Mouse (Mus musculus): Measurements from ENCODE around the gene Calr4. TPM values are rescaled to one million over a fixed set of nuclear protein-coding genes. Genes with fewer than 3 reads are reported as not detected.

Gene Calr4
- polyA plus RNA-seq, 1 experiment from 2014 or later = 0.45 TPM

DNA sequence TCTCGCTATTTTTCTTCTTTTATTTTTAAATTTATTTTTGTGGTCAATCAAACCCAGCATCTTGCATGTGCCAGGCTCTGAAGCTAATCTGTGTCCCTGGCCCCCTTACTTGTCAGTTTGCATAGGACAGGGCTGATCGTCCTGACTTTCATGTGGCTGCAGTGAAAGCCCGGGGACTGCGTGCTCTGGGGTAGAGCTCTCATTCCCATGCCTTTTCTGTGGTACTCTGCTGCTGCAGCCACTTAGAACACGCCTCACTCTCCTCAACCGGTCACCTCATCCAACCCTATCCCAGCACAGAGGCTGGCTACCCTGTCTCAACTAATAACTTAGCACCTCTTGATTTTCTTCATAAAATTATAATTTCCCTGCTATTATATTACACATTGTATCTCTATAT lies 8.7 kb upstream of the Calr4 start:
- no peak for ATAC-seq (ENCODE audit: low FRiP score, low TSS enrichment)
- Histone ChIP-seq H3K4me2 (replicated peaks; ENCODE audit: low read depth, low read length) (no peak overlapping the region), H3K27me3 (ENCODE audit: control insufficient read depth, insufficient read depth, low read length) (no peaks in the 10 kb centered on the region), H3K9me3 (ENCODE audit: control insufficient read depth, low read length) (no peaks in the 10 kb centered on the region), H3K36me3 (ENCODE audit: control insufficient read depth, insufficient read depth, low read length) (no peaks in the 10 kb centered on the region), H3K27ac (ENCODE audit: low read depth, low read length) (no peak overlapping the region), H3K9ac (ENCODE audit: low read depth, low read length) (no peak overlapping the region), H3K4me1 (ENCODE audit: control insufficient read depth, insufficient read depth, low read length) (no peaks in the 10 kb centered on the region), H3K4me3 (ENCODE audit: low read length) (no peak overlapping the region)
- WGBS = 75% methylated on average over 6 of the region's 6 CpGs

DNA sequence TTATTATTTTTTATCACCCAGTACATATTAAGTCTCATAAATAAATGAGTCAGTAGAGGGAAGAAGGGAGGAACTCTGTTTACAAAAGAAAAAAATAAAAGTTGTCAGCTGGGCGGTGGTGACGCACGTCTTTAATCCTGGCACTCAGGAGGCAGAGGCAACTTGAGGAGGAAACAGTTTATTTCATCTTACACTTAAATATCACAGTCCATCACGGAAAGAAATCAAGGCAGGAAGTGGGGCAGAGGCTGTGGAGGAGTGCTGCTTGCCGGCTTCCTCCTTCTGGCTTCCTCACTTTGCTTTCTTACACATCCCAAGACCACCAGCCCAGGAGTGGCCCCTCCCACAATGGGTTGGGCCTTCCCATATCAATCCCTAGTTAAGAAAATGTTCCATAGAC lies 8.2 kb upstream of the Calr4 start:
- Histone ChIP-seq H3K27ac (ENCODE audit: low read depth, low read length) (no peak overlapping the region), H3K4me1 (ENCODE audit: control insufficient read depth, insufficient read depth, low read length) (no peaks in the 10 kb centered on the region), H3K4me2 (replicated peaks; ENCODE audit: low read depth, low read length) (no peak overlapping the region), H3K9me3 (ENCODE audit: control insufficient read depth, low read length) (no peaks in the 10 kb centered on the region), H3K4me3 (ENCODE audit: low read length) (no peak overlapping the region), H3K9ac (ENCODE audit: low read depth, low read length) (no peak overlapping the region), H3K36me3 (ENCODE audit: control insufficient read depth, insufficient read depth, low read length) (no peaks in the 10 kb centered on the region), H3K27me3 (ENCODE audit: control insufficient read depth, insufficient read depth, low read length) (no peaks in the 10 kb centered on the region)
- 23% methylated on average over 5 of the region's 5 CpGs for WGBS
- peak; percentile 55; the same call in 1 of the 2 replicates for ATAC-seq (ENCODE audit: low FRiP score, low TSS enrichment)

DNA sequence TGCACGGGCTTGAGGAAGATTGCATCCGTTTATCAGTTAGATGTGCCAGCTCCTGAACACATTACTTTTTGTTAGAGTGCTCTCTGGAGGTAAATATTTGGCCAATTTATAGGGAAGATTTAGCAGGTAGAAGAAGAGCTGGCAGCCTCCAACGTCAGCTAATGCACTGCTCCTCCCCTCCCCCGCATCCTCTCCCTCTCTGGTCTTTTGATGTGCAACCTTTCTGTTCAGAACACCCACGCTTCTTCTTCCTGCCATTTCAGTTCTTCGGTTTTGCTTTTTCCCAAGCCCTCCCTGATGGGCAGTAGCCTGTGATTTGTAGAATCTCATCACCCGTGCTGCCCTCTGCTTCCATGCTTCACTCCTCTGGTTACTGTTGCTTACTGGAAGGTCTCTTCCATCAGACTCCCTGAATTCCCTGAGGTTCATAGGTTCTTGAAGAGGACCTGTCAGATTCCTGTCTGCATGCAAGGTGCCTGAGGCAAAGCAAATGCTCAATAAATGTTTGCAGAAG lies 4.5 kb upstream of the Calr4 start:
- H3K36me3 ChIP-seq (ENCODE audit: control insufficient read depth, insufficient read depth, low read length) = no peaks in the 10 kb centered on the region
- no peaks in the 10 kb centered on the region for H3K4me1 ChIP-seq (ENCODE audit: control insufficient read depth, insufficient read depth, low read length)
- ATAC-seq (ENCODE audit: low FRiP score, low TSS enrichment) = peak; percentile 78
- 15% methylated on average over 7 of the region's 7 CpGs for WGBS
- H3K27me3 ChIP-seq (ENCODE audit: control insufficient read depth, insufficient read depth, low read length) = no peaks in the 10 kb centered on the region
- no peak overlapping the region for H3K4me3 ChIP-seq (ENCODE audit: low read length)
- H3K4me2 ChIP-seq (replicated peaks; ENCODE audit: low read depth, low read length) = no peak overlapping the region
- H3K9ac ChIP-seq (ENCODE audit: low read depth, low read length) = no peak overlapping the region
- H3K9me3 ChIP-seq (ENCODE audit: control insufficient read depth, low read length) = no peaks in the 10 kb centered on the region
- no peak overlapping the region for H3K27ac ChIP-seq (ENCODE audit: low read depth, low read length)

DNA sequence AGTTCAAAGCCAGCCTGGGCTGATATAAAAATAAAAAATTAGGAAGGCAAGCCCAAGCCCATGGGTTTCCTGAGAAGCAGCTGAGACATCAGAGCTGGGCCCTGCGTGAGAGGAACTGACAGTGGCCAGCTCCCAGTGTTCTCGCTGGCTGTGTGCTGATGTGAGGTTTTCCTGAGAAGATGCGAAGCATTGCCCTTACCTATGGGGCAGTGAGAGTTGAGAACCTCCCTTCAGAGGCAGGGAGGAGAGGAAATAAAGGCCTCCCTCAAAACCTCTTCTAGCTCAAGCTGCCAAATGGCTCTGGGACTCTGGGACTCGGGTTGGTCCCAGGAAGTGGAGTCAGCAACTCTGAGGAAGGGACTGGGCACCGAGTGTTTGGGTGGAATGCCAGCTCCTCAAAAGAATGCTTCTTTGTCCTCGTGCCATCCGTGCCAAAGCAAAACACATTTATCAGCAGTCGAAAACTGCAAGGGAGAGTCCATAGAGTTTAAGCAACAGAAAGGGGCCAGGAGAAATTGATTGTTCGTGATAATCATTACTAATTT lies 593 bp downstream of the Calr4 start:
- Histone ChIP-seq H3K4me2 (replicated peaks; ENCODE audit: low read depth, low read length) (no peak overlapping the region), H3K9ac (ENCODE audit: low read depth, low read length) (no peak overlapping the region), H3K4me1 (ENCODE audit: control insufficient read depth, insufficient read depth, low read length) (no peaks in the 10 kb centered on the region), H3K27ac (ENCODE audit: low read depth, low read length) (no peak overlapping the region), H3K4me3 (ENCODE audit: low read length) (no peak overlapping the region), H3K36me3 (ENCODE audit: control insufficient read depth, insufficient read depth, low read length) (no peaks in the 10 kb centered on the region), H3K27me3 (ENCODE audit: control insufficient read depth, insufficient read depth, low read length) (no peaks in the 10 kb centered on the region), H3K9me3 (ENCODE audit: control insufficient read depth, low read length) (no peaks in the 10 kb centered on the region)
- 76% methylated on average over 9 of the region's 9 CpGs for WGBS
- ATAC-seq (ENCODE audit: low FRiP score, low TSS enrichment) = no peak

GRCm38 (mm10) chr4:109236186-109236879 lies 2.0 kb downstream of the Calr4 start:
- H3K9me3 ChIP-seq (ENCODE audit: control insufficient read depth, low read length) = no peaks in the 10 kb centered on the region
- 52% methylated on average over 7 of the region's 7 CpGs for WGBS
- H3K27ac ChIP-seq (ENCODE audit: low read depth, low read length) = no peak overlapping the region
- no peak for ATAC-seq (ENCODE audit: low FRiP score, low TSS enrichment)
- H3K4me2 ChIP-seq (replicated peaks; ENCODE audit: low read depth, low read length) = no peak overlapping the region
- no peaks in the 10 kb centered on the region for H3K4me1 ChIP-seq (ENCODE audit: control insufficient read depth, insufficient read depth, low read length)
- H3K36me3 ChIP-seq (ENCODE audit: control insufficient read depth, insufficient read depth, low read length) = no peaks in the 10 kb centered on the region
- no peak overlapping the region for H3K4me3 ChIP-seq (ENCODE audit: low read length)
- H3K9ac ChIP-seq (ENCODE audit: low read depth, low read length) = no peak overlapping the region
- no peaks in the 10 kb centered on the region for H3K27me3 ChIP-seq (ENCODE audit: control insufficient read depth, insufficient read depth, low read length)

GRCm38 (mm10) chr4:109238428-109239268 lies 4.4 kb downstream of the Calr4 start:
- WGBS = 84% methylated on average over 24 of the region's 24 CpGs
- no peaks in the 10 kb centered on the region for H3K9me3 ChIP-seq (ENCODE audit: control insufficient read depth, low read length)
- H3K9ac ChIP-seq (ENCODE audit: low read depth, low read length) = no peak overlapping the region
- ATAC-seq (ENCODE audit: low FRiP score, low TSS enrichment) = no peak
- H3K27ac ChIP-seq (ENCODE audit: low read depth, low read length) = no peak overlapping the region
- no peak overlapping the region for H3K4me3 ChIP-seq (ENCODE audit: low read length)
- H3K4me2 ChIP-seq (replicated peaks; ENCODE audit: low read depth, low read length) = no peak overlapping the region
- H3K36me3 ChIP-seq (ENCODE audit: control insufficient read depth, insufficient read depth, low read length) = no peaks in the 10 kb centered on the region
- no peaks in the 10 kb centered on the region for H3K4me1 ChIP-seq (ENCODE audit: control insufficient read depth, insufficient read depth, low read length)
- no peaks in the 10 kb centered on the region for H3K27me3 ChIP-seq (ENCODE audit: control insufficient read depth, insufficient read depth, low read length)

- no peaks in the 10 kb centered on the region for H3K9me3 ChIP-seq (ENCODE audit: control insufficient read depth, low read length)
- H3K27me3 ChIP-seq (ENCODE audit: control insufficient read depth, insufficient read depth, low read length) = no peaks in the 10 kb centered on the region
- no peaks in the 10 kb centered on the region for H3K4me1 ChIP-seq (ENCODE audit: control insufficient read depth, insufficient read depth, low read length)
- no peak overlapping the region for H3K4me3 ChIP-seq (ENCODE audit: low read length)
- H3K9ac ChIP-seq (ENCODE audit: low read depth, low read length) = no peak overlapping the region
- H3K27ac ChIP-seq (ENCODE audit: low read depth, low read length) = no peak overlapping the region
- H3K4me2 ChIP-seq (replicated peaks; ENCODE audit: low read depth, low read length) = no peak overlapping the region
- no peaks in the 10 kb centered on the region for H3K36me3 ChIP-seq (ENCODE audit: control insufficient read depth, insufficient read depth, low read length)
- ATAC-seq (ENCODE audit: low FRiP score, low TSS enrichment) = no peak
Measured at GRCm38 (mm10) chr4:109241221-109241620, 6.9 kb downstream of the Calr4 start.

DNA sequence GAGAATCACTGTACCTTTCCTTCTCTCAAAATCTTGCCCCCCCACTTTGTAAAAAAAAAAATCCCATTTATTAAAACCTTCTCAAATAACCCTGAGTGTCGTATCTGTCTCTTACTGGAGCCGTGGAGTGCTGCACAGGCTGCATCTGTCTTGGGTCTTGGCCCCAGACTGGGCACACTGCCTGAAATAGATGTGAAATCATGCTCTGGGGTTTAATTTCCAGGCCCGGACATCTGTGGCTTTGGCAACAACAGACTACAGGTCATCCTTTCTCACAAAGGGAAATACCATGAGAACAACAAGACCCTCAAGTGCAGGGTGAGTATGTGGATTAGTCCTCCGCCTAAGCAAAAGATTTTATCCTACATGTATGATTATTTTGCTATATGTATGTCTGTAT lies 7.6 kb downstream of the Calr4 start:
- Histone ChIP-seq H3K36me3 (ENCODE audit: control insufficient read depth, insufficient read depth, low read length) (no peaks in the 10 kb centered on the region), H3K27me3 (ENCODE audit: control insufficient read depth, insufficient read depth, low read length) (no peaks in the 10 kb centered on the region), H3K27ac (ENCODE audit: low read depth, low read length) (no peak overlapping the region), H3K4me2 (replicated peaks; ENCODE audit: low read depth, low read length) (no peak overlapping the region), H3K4me3 (ENCODE audit: low read length) (no peak overlapping the region), H3K9ac (ENCODE audit: low read depth, low read length) (no peak overlapping the region), H3K9me3 (ENCODE audit: control insufficient read depth, low read length) (no peaks in the 10 kb centered on the region), H3K4me1 (ENCODE audit: control insufficient read depth, insufficient read depth, low read length) (no peaks in the 10 kb centered on the region)
- whole genome bisulfite sequencing = 67% methylated on average over 4 of the region's 4 CpGs
- ATAC-seq (ENCODE audit: low FRiP score, low TSS enrichment) = no peak

GRCm38 (mm10) chr4:109244506-109244905 lies 10.2 kb downstream of the Calr4 start:
- H3K4me1 ChIP-seq (ENCODE audit: control insufficient read depth, insufficient read depth, low read length) = no peaks in the 10 kb centered on the region
- H3K4me2 ChIP-seq (replicated peaks; ENCODE audit: low read depth, low read length) = no peak overlapping the region
- no peak overlapping the region for H3K9ac ChIP-seq (ENCODE audit: low read depth, low read length)
- no peak overlapping the region for H3K4me3 ChIP-seq (ENCODE audit: low read length)
- WGBS = 85% methylated on average over 7 of the region's 7 CpGs
- no peaks in the 10 kb centered on the region for H3K9me3 ChIP-seq (ENCODE audit: control insufficient read depth, low read length)
- no peak overlapping the region for H3K27ac ChIP-seq (ENCODE audit: low read depth, low read length)
- H3K27me3 ChIP-seq (ENCODE audit: control insufficient read depth, insufficient read depth, low read length) = no peaks in the 10 kb centered on the region
- no peaks in the 10 kb centered on the region for H3K36me3 ChIP-seq (ENCODE audit: control insufficient read depth, insufficient read depth, low read length)
- ATAC-seq (ENCODE audit: low FRiP score, low TSS enrichment) = no peak

Measured in kidney, embryonic 14.5 days (tissue).